Mouse (Mus musculus) olfactory bulb, adult 2 months (tissue): ENCODE results near the gene Tbc1d9b.

Source experiments
- CTCF ChIP-seq: fragments of 200-500 bp; IDR thresholded peaks from 2 replicates; pipeline ENCODE4 v1.5.1; 2012; ENCODE audit warnings: low read depth, mild to moderate bottlenecking, low read length, moderate library complexity; ENCODE audit not compliant: insufficient read depth
- POLR2A ChIP-seq: fragments of 200-500 bp; IDR thresholded peaks from 2 replicates; pipeline ENCODE4 v1.6.1; 2012; ENCODE audit warnings: mild to moderate bottlenecking, low read depth, low read length, moderate library complexity; ENCODE audit not compliant: insufficient read depth

DNA sequence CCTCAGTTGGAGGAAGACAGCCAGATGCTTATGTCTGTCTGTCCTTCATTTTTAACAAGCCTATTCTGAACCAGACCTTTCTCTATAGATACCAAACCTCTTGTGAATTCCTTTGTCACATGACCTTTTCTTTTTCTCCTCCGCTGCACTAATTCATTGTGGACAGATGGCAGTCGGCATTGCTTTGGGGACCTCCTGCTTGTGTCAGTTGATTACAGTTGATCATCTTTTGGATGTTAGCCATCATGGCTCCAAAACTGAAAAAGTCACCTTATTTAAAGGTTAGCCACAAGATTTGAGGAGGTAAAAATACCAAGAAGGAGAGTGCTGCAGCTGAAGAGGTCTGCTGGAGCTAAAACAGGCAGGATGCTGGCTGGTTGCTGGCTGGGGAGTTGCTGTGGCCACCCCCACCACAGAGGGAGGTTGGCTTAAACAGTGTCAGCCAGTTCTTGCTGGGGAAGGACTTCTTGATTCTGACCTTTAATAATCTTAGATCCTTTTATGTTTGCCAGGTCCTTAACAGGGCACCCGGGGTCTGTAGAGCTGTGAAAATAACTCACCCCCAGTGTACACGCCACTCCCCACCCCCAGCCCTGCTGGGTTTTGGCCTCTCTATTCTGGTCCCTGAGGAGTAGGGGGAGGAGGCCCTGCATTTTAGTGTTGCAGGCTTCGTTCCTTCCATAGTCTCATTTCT lies 40.1 kb upstream of the Tbc1d9b start:
- no peak for TF ChIP-seq CTCF
- TF ChIP-seq POLR2A: no peak
